Mouse (Mus musculus): ENCODE data around the gene Plbd1.

Plbd1 gene

DNA sequence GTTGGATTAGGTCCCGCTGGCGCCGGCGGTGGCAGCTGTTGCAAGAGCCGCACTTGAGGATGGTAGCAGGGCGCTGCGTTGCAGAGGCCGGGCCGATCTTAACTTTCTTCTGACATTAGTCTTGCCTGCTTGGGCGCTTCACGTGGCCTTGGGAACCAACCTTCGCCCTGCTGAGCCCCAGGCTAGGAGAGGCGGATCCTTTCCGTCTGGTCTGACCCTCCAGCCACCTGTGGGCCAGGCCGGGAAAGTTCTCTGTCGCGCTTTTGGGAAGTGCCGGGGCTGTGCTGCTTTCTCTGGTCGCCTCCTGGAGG, at the start of gene Plbd1:
Plbd1 (minus strand) TSS at position 223 of the 311 bp plus-strand sequence.
- DNase-seq, result no peak

DNA sequence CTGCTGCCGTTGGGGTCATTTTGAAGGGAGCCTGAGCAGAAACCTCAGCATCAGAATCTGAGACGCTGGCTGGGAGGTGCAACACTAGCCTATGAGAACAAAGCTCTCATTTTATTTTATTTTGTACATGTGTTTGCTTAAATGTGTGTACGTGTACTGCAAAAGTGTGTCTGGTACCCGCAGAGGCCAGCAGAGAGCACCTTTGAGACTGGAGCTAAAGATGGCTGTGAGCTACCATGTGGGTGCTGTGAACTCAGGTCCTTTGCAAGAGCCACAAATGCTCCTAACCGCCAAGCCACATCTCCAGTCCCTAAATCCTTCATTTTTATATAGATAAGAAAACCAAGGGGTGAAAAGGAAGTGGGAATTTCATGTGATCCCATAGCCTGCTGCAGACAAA, 48.7 kb upstream of the Plbd1 start:
- DNase-seq, result no peak

DNA sequence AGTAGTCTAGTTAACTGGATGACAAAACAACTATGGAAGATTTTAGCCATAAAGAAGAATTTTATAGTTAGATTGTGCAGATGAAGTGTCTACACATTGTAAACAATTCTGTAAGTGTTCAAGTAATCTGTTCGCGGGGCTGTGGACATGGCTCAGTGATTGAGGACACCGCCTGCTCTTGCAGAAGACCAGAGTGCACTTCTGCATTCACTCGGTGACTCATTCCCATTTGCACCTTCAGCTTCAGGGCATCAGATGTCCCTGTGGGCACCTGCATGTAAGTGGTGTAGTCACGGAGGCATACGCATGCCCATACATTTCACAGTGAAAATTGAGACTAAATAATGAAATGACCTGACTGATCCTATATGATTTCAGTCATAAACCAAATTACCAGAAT, 46.9 kb upstream of the Plbd1 start:
- no peak for DNase-seq

DNA sequence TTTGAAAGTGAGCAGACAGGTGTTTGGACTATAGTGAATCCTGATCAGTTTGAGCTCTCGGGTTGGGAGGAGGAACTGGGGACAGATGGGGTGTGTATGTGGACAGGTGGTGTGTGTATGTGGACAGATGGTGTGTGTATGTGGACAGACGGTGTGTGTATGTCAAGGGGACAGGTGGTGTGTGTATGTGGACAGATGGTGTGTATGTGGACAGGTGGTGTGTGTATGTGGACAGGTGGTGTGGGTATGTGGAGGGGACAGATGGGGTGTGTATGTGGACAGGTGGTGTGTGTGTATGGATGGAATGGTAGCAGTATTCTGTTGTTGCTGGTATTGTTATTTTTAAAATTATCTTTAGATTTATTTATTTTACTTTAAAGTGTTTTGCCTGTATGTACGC, 40.1 kb upstream of the Plbd1 start:
- no peak for DNase-seq

DNA sequence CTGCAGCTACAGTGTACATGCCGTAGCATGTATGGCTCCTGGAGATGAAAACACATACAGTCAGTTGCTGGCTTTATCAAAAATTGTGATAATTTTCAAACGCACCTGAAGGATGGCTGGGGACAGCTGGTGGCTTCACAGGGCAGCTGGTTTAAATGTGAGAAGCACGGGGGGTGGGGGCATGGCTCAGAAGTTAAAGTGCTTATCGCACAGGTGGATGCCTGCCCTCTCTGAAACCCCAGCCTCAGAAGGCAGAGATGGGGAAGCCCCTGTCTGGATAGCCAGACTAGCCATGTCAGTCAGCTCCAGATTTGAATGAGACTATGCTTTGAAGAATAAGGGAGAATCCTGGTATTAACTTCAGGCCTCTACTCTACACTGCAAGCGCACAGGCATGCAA, 39.5 kb upstream of the Plbd1 start:
- DNase-seq, result no peak

DNA sequence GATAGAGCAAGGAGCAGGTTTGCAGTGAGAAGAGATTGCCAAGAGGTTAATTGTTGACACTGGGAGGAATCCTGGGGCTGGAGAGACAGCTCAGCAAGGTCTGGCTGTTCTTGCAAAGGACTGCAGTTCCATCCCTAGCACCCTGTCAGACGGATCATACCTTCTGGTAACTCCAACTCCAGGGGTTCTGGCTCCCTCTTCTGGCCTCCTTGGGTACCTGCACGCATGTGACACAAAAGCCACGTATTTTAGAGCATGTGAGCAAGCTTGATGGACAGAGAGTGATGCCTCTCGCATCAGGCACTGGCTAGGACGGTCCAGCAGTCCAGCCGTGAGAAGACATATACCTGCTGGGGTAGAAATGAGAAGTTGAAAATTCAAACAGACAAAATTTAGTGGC, 29.6 kb upstream of the Plbd1 start:
- DNase-seq, result no peak

DNA sequence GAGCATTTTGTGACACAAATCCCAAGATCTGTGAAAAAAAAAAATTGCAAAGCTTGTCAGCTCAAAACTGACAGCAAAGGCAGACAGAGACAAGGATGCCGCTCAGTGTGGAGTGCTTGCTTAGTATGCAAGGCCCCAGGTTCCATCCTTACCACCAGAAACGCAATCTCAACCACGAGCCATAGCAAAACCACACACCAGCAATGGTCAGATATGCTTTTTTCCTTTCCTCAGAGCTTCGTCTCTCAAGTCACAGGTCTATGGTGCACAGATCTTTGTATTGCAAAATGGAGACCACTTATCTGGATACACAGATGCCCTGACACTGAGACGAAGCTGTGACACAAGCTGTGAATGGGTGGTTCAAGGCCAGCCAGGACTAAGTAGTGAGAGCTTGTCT, 28.8 kb upstream of the Plbd1 start:
- no peak for DNase-seq

DNA sequence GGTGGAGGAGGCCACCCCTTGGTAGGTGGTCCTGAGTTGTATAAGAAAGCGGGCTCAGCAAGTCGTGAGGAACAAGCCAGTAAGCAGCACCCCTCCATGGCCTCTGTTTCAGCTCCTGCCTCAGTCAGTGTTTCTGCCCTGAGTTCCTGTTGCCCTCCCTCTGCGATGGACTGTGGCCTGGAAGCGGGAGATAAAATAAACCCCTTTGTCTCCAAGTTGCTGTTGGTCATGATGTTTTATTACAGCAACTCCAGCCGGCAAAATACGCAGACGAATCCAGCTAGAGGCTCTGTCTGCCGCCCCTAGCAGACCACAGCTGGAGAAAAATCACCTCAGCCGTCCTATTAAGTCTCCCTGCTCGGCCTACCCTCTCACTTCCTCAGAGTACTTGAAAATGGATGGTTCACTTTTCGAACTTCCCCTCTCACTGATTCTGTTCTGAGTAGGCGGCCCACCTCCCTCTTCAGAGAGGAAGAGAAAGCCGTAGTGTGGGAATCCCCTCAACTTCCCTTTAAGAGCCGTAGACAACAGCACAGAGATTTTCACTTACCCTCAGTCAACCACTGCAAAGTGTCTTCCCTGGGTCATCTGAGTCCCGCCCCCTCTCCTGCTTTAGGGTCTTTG, 28.2 kb upstream of the Plbd1 start:
- no peak for DNase-seq

DNA sequence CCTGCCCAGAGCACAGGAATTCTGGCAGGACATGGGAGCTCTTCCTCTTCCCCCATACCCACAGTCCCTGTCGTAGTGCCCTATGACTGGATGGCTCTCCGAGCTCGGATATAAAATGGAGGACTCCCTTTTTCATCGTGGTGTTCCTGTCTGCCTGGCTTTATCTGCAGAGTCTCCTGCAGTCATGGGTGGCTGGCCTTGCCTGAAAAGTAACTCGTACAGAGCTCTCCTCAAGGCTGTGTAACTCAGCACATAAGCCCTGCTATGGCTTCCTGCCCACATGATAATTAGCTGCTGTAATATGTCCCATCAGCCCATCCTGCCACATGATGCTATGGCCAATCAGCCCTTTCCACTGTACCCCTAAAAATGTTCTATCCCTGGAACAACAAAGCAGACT, 23.7 kb upstream of the Plbd1 start:
- no peak for DNase-seq

DNA sequence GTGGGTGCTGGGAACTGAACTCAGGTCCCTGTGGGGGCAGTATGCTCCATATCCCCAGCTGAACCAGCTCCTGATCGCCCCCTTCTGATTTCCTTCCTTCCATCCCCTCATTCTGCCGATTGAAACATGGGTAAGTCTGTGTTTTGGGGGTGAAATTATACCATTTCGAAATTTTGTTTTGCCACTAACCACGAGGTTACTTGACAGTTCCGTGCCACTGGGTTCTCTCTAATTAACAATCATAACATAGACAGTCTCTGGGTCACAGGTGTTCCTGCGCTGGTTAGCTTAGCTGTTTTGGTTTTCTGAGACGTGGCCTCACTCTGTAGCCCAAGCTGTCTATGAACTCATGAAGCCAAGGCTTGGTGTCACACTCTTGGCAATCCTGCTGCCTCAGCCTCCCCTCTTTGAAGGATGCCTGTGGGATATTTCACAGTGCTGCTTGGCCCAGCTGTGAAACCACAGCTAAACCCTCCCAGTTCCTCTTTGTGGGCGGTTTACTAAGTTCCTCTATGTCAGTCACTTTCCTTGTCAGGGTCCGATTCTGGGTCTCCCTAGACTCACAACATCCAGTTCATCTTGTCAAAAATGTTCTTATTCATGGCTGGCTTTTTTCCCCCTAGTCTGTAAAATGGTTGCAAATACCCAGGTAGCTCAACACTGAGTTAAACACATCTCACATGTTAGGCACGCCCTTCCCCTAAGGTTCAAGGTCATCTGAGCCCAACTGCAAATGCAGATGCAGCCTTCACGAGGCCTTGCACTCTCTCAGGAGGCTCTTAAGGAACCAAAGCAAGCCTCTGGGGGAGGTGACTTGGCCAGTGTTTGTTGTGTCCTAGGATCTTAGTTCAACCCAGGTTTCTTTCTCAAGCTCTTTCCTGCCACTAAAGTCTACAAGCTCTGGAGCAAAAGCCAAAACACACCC, 21.9 kb upstream of the Plbd1 start:
- no peak for DNase-seq

DNA sequence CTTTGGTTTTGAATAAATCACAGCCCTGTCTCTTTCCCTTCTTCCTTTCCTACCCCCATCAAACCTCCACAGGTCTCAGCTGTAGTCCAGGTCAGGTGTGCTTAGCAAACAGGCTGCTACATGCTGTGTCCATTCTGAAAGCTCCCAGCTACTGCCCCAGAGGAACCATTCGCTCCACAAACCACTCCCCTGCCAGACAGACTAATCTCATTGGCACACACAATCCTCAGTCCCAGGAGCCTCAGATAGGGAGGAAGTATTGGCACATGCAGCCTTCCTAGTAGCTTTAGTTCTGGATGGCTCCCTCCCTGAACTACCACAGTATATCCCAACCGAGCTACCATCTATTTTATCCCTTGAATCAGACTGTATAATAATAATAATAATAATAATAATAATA, 17.7 kb upstream of the Plbd1 start:
- no peak for DNase-seq

DNA sequence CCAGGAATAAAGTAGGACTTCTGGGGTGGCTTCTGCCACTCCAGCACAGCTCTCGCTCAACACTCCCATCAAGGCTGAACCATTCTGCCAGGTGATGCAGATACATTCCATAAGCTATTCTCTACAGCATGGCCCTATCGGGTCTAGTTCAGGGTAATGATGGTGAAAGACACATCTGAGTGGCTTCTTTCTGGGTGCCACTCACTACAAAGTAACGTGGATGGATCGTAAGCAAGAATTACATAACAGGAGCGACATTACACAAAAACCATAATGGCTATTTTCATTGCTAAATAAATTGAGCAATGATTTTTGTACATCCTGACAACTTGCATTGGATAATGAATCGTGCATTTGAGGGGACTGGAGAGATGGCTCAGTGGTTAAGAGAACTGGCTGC, 13.2 kb upstream of the Plbd1 start:
- no peak for DNase-seq

DNA sequence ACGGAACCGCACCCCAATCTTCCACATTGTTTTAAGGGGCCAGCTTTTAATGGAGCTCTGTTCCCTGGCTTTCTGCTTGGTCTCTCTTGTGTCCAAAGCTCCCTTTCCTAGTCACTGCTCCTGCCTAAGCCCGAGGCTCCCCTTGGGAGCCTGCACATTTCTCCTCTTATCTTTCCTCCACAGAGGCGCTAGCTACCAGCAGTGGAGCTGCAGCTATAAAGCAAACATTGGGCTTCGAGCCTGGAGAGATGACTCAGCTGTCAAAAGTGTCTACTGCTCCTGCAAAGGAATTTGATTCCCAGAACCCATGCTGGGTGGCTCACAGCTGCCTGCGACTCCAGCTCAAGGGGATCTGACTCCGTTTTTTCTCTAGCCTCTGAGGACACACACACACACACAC, 10.7 kb upstream of the Plbd1 start:
- no peak for DNase-seq

DNA sequence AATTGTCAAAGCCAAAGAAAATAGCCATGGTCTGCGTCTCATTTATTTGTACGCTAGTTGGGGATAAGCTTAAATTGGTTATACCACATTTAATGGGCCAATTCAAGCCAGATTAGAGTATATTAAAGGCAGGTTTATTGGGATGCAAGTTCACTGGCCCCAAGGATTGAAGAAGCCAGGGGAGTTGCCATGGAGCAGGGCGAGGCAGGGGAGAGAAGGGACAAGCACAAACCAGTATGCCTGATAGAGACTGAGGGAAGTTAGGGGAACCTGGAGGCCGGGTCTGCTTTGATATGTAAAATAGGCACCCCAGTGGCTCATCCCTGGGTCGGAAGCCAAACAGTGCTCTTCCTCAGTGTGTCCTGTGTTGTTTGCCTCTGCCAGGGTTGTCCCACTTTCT, 7.5 kb upstream of the Plbd1 start:
- no peak for DNase-seq

DNA sequence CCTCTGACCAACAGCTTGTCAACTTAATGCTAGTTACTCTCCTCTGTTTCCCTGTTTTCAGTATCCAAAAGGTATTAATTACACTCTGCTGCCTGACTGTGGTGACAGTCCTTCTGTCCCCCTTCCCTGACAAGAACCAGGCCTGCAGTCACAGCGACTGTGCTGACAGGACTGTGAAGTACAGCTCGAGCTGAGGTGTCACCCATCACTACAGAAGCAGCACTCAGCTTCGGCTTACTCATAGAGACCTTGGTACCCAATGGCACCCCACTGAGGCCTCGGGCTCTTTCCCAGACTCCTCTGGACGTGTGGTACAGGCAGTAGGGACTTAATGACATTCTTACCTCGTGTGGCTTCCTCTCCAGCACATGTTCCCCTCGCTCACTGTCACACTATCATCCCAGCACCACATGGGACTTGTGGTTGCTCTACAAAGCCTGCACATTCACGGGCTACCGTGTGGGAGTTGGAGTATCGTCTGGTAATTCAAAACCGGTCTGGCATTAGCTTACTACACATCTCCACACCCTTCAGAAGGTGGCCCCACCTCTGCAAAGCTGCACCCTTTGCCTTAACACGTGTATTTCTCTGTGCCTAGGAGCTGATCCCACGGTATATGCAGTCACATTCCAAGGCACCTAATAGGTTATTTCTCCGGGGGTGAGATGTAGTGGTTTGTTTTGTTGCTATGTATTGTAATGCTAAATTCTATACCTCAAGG, 6.7 kb upstream of the Plbd1 start:
- DNase-seq, result no peak

DNA sequence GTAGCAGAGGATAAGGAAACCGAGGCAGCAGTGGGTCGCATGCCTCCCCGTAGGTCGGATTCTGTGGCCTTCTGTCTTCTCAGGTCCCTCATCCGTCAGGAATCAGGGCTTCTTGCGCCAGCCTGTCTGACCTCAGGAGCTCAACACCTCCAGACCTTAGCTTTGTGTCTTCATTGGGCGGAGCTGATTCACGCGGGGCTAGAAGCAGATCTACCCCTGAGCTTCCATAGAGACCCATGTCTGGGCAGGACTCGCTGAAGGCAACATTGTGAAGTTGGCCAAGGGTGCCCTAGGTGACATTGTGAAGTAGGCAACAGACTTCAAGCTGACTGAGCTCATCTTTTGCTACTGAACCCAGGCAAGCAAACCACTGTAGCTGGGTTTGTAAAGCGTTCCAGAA, 335 bp upstream of the Plbd1 start:
- DNase-seq, result no peak

DNA sequence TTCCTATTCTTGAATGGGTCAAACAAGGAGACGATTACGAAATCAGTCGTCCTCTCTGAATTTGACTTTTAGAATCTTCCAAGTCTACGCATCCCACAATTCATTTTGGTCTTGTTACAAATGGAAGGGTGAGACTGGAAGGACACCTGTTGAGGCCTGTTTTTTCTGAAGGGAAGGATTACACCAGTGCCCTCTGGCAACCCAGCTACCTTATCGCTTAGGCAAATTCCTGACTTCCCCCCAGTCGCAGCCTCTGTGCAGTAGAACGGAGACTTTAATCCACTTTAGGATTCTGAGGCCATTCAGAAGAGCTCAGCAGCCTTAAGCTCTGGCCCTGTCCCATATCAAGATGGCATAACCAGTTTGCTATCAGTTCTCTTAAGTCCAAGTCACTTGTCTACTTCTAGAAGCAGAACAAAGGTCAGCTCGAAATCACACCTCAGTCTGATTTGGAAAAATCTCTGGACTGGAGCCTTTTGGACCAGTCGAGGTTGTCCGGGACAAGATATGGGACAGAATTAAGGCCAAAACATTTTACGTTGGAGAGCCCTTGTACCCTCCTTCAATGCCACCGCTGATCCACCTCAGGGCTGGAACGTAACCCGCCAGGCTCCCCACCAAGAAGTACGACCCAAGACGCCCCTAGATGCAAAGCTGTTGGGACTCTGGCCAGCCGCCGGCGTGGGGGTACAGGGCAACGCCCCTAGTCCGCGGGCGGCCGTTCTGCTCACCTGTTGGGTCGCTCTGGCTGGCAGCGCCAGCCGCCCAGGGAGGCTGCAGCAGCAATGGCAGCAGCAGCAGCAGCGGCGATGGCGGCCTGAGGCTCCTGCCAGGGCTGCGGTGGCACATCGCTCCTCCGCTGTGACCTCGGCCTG, 660 bp downstream of the Plbd1 start:
- DNase-seq, result no peak

DNA sequence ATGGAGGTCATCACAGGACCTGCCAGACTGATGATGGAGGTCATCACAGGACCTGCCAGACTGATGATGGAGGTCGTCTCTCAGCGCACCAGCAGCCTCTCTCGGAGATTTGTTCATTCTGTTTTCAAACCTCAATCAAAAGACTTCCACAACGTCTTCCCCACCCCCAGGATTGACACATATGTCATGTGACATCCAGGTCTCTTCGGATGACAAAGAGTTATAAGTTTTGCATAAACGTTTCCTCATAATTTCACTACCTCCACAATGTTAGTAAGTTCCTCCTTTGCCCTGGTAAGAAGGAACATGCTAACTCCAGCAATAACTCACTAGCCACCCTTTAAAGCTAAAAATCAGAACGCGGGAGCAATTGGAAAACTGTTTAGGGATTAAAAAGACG, 2.5 kb downstream of the Plbd1 start:
- DNase-seq, result no peak

DNA sequence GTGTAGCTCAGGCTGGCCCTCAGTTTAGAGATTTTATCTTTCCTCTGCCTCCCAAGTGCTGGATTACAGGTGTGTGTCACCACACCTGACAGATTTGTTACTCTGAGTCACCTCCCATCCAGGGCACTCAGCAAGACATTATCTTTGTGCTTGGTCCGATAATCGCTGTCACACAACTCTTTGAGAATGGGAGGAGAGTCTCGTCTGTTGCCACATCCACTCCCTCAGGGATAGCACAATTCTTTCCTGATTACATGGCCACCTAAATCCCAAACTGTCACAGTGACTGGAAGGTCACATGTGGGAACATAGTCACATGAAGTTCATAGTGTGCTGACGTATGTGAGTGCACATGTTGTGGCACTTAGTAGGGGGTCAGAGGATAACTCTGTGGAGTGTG, 3.4 kb downstream of the Plbd1 start:
- DNase-seq, result no peak

DNA sequence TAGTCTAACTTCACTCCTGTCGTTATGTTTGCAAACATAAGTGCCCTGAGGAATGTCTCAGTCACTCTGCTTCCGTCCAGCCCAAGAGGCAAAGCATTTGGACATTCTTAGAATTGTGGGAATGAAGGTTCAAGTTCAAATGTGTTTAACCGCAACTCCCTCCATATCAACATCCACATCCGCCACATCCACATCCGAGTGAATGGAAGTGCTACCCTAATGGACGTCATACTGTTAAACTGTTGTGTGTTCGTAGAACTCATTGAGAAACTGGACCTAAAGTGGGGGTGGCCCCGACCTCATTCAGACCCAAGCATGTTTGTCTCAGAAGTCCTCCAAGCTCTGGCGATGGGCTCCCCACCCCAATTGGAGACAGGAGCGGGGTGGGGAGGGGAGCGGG, 5.9 kb downstream of the Plbd1 start:
- no peak for DNase-seq

DNA sequence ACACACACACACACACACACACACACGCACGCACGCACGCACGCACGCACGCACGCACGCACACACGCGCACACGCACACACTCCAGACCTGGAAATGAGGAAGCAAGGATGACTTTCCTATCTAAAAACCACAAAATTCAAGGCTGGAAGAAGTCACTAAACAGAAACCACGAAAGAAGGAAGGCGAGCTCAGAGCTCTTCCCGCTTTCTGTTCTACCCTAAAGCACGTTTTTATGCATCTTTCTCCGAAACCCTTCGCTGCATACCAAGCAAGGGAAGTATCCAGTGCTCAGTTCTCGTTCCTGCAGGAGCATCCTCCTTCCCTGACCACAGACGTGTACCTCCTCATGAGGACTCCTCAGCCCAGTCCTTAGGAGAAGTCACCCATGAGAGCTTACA, 7.3 kb downstream of the Plbd1 start:
- no peak for DNase-seq

DNA sequence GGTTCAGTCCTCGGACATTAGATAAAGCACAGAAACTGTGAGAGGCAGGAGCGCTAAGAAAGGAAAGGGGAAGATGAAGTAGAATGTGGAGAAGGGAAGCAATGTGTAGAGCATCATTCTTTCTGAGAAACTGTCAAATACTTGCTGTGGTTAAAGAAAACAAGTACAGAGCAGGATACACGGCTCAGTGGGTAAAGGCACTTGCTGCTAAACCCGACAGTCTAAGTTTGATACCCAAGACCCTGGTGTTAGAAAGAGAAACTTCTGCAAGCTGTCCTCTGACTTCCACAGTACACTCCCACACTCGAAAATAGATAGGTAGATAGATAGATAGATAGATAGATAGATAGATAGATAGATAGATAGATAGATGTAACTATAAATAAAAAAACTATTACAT, 8.4 kb downstream of the Plbd1 start:
- no peak for DNase-seq

DNA sequence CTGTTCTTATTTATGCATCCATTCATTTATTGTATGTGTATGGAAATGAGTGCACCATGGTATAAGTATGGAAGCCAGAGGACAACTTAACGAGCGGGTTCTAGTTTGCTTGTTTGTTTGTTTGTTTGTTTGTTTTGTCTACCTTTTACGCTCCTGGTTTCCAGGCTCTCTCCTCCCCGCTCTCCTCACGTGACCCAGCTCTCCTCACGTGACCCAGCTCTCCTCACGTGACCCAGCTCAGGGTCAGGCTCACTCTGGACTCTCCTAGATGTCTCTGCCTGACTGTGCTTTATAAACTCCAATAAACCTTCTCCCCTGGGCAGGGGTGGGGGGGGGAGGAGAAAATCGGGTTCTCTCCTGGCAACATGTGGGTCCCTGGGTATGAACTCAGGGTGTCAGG, 11.1 kb downstream of the Plbd1 start:
- DNase-seq, result no peak
